Mouse (Mus musculus): ENCODE data around the gene Gab2. TPM values are rescaled to one million over a fixed set of nuclear protein-coding genes. Genes with fewer than 3 reads are reported as not detected.

The Gab2 gene
- polyA plus RNA-seq, 1 experiment from 2014 or later: 5.4 TPM

Other genes with a start within 250 kb of the Gab2 start
- 29.7 and 30.4 TPM in 2 replicates for gene Nars2, start 130.1 kb upstream of the Gab2 start, polyA plus RNA-seq (2015; fragmentation: Nextera tagmentation; extraction: Ambion mirVana)